In genomic region chr1:189727346-189727883, GRCm38 (mm10) we compare ENCODE assay signal across 8 mouse cellular contexts. TPM values are rescaled to one million over a fixed set of nuclear protein-coding genes. Genes with fewer than 3 reads are reported as not detected.
A peak's percentile ranks its signal among the peaks of the same experiment; 100 is the strongest.
DNase-seq lines count a peak whose midpoint lies in the region; ATAC-seq and TF ChIP-seq lines count a peak whose summit lies in the region.

No protein-coding gene starts in this region.

- peak overlapping the region; percentile 94 for H3K27ac ChIP-seq in gastrocnemius, adult 2 months
- H3K27ac ChIP-seq in hindbrain, embryonic 16.5 days (ENCODE audit: low read depth, low read length): peak overlapping the region; percentile 63
- H3K27ac ChIP-seq in liver, embryonic 13.5 days: peak overlapping the region; percentile 55
- H3K27ac ChIP-seq in neural tube, embryonic 13.5 days (replicated peaks): peak overlapping the region; percentile 67

- intact Hi-C loops in gastrocnemius, adult 2 months (cut with DNase I): loop anchor here (5.0 kb wide), 1 partner anchor 85 kb away; no protein-coding TSS in a partner anchor

- H3K9ac ChIP-seq in hindbrain, embryonic 16.5 days (ENCODE audit: low read depth, low read length): peak overlapping the region; percentile 66
- 0 out of 2 replicates have a peak overlapping the region, but pooled peaks have one; percentile 22 for H3K9ac ChIP-seq in liver, embryonic 13.5 days
- peak overlapping the region; percentile 76 for H3K9ac ChIP-seq in neural tube, embryonic 13.5 days

- no peaks in the 10 kb centered on the region for H3K36me3 ChIP-seq in hindbrain, embryonic 16.5 days (ENCODE audit: control insufficient read depth, insufficient read depth, low read length)
- no peaks in the 10 kb centered on the region for H3K36me3 ChIP-seq in liver, embryonic 13.5 days
- H3K36me3 ChIP-seq in neural tube, embryonic 13.5 days: no peaks in the 10 kb centered on the region

- H3K4me1 ChIP-seq in hindbrain, embryonic 16.5 days (ENCODE audit: control insufficient read depth, insufficient read depth, low read depth, low read length): peaks cover 13% of the 10 kb centered on the region
- H3K4me1 ChIP-seq in liver, embryonic 13.5 days (replicated peaks): 0 out of 2 replicates have a peak, but pooled peaks cover 4% of the 10 kb centered on the region
- peaks cover 46% of the 10 kb centered on the region for H3K4me1 ChIP-seq in neural tube, embryonic 13.5 days (replicated peaks)

- peaks cover 19% of the 10 kb centered on the region for H3K27me3 ChIP-seq in hindbrain, embryonic 16.5 days (replicated peaks; ENCODE audit: control insufficient read depth, insufficient read depth, low read length)
- H3K27me3 ChIP-seq in liver, embryonic 13.5 days: peaks cover 73% of the 10 kb centered on the region
- peaks cover 47% of the 10 kb centered on the region for H3K27me3 ChIP-seq in neural tube, embryonic 13.5 days

- no peaks in the 10 kb centered on the region for H3K9me3 ChIP-seq in hindbrain, embryonic 16.5 days (ENCODE audit: control insufficient read depth, low read length)
- no peaks in the 10 kb centered on the region for H3K9me3 ChIP-seq in liver, embryonic 13.5 days (replicated peaks)
- H3K9me3 ChIP-seq in neural tube, embryonic 13.5 days: no peaks in the 10 kb centered on the region; the same call in 1 of the 2 replicates

- H3K4me2 ChIP-seq in hindbrain, embryonic 16.5 days (ENCODE audit: low read length): peak overlapping the region; percentile 97
- peak overlapping the region; percentile 65 for H3K4me2 ChIP-seq in liver, embryonic 13.5 days
- H3K4me2 ChIP-seq in neural tube, embryonic 13.5 days: peak overlapping the region; percentile 97

- DNase-seq in 3T3-L1 (ENCODE audit: low read depth, low spot score): peak; percentile 96
- DNase-seq in adrenal gland, postnatal 36 days: peak; percentile 72 to 85
- DNase-seq in gastrocnemius, adult 2 months: peak; percentile 72
- no peak for DNase-seq in liver, embryonic 13.5 days
- DNase-seq in urinary bladder, postnatal 4 days (ENCODE audit: low spot score in 2 of 2): peak; percentile 70 to 75
- no peak for DNase-seq in layer of hippocampus, postnatal 25 days (ENCODE audit: extremely low spot score in 1 of 2, low spot score in 1 of 2)

- WGBS in hindbrain, embryonic 16.5 days: 1% methylated on average over 22 of the region's 22 CpGs
- 9% methylated on average over 22 of the region's 22 CpGs for WGBS in liver, embryonic 13.5 days (ENCODE audit: insufficient replicate concordance)
- 2% methylated on average over 22 of the region's 22 CpGs for WGBS in neural tube, embryonic 13.5 days

- H3K4me3 ChIP-seq in gastrocnemius, adult 2 months: peak overlapping the region; percentile 95
- H3K4me3 ChIP-seq in hindbrain, embryonic 16.5 days (ENCODE audit: low read length): peak overlapping the region; percentile 63
- H3K4me3 ChIP-seq in liver, embryonic 13.5 days (replicated peaks): peak overlapping the region; percentile 54
- H3K4me3 ChIP-seq in neural tube, embryonic 13.5 days: peak overlapping the region; percentile 60

- ATAC-seq in hindbrain, embryonic 16.5 days: peak; percentile 32
- ATAC-seq in liver, embryonic 13.5 days (ENCODE audit: low read depth): peak; percentile 10; the same call in 1 of the 2 replicates
- ATAC-seq in neural tube, embryonic 13.5 days (ENCODE audit: low read depth): peak; percentile 57

- TF ChIP-seq CTCF in gastrocnemius, adult 2 months (IDR thresholded peaks at IDR 0.05): no peak

RNA-seq across cellular contexts. Expression of gene Ptpn14, which starts 0.7 kb away (rescaled TPM):
- 10 to 100 TPM; 18.5 to 22.7 TPM for total RNA-seq in adrenal gland, postnatal 36 days (2021)
- 10 to 100 TPM in 1 of 2 experiments, 1 to 10 TPM in 1; 9.3 to 15.1 TPM for total RNA-seq in gastrocnemius, adult 2 months (2021)
- 1.6 and 1.8 TPM in 2 replicates for polyA plus RNA-seq in hindbrain, embryonic 16.5 days (2015; fragmentation: Nextera tagmentation; extraction: Ambion mirVana)
- polyA plus RNA-seq in liver, embryonic 13.5 days (2015; fragmentation: Nextera tagmentation; extraction: Ambion mirVana): 0.41 and 0.44 TPM in 2 replicates
- 1.8 and 1.9 TPM in 2 replicates for polyA plus RNA-seq in neural tube, embryonic 13.5 days (2015; fragmentation: Nextera tagmentation; extraction: Ambion mirVana)
- 10 to 100 TPM; 11.8 to 13.9 TPM for total RNA-seq in layer of hippocampus, postnatal 25 days (2021)

RNA-seq across cellular contexts. Expression of gene Cenpf, which starts 39.5 kb away (rescaled TPM):
- 1 to 10 TPM; 4.0 to 4.7 TPM for total RNA-seq in adrenal gland, postnatal 36 days (2021)
- total RNA-seq in gastrocnemius, adult 2 months (2021): under 1 TPM; 0.03 to 0.05 TPM
- 16.1 and 17.1 TPM in 2 replicates for polyA plus RNA-seq in hindbrain, embryonic 16.5 days (2015; fragmentation: Nextera tagmentation; extraction: Ambion mirVana)
- 58.6 and 63.4 TPM in 2 replicates for polyA plus RNA-seq in liver, embryonic 13.5 days (2015; fragmentation: Nextera tagmentation; extraction: Ambion mirVana)
- 18.1 and 27.6 TPM in 2 replicates for polyA plus RNA-seq in neural tube, embryonic 13.5 days (2015; fragmentation: Nextera tagmentation; extraction: Ambion mirVana)
- 1 to 10 TPM in 1 of 2 experiments, under 1 TPM in 1; 0.99 to 2.1 TPM for total RNA-seq in layer of hippocampus, postnatal 25 days (2021)

Comparison
In these comparisons a context has a peak if more than half of its experiments do, and no peak if none do; other contexts are left out.
1. DNase-seq: peak in 3T3-L1 (single experiment), adrenal gland, postnatal 36 days (2 of 2), gastrocnemius, adult 2 months (single experiment) and urinary bladder, postnatal 4 days (2 of 2); none in liver, embryonic 13.5 days (single experiment) and layer of hippocampus, postnatal 25 days (0 of 2).
2. H3K9ac ChIP-seq: peak in every context shown above with its lines; median percentile 76 in neural tube, embryonic 13.5 days; 66 in hindbrain, embryonic 16.5 days; 22 in liver, embryonic 13.5 days.
3. Peak in every context shown above with its lines, with median percentiles within 50 percentile points of each other: H3K27ac ChIP-seq, H3K4me3 ChIP-seq, ATAC-seq and H3K4me2 ChIP-seq.